Mouse (Mus musculus): ENCODE results near the gene Dcn.

The Dcn gene

DNA sequence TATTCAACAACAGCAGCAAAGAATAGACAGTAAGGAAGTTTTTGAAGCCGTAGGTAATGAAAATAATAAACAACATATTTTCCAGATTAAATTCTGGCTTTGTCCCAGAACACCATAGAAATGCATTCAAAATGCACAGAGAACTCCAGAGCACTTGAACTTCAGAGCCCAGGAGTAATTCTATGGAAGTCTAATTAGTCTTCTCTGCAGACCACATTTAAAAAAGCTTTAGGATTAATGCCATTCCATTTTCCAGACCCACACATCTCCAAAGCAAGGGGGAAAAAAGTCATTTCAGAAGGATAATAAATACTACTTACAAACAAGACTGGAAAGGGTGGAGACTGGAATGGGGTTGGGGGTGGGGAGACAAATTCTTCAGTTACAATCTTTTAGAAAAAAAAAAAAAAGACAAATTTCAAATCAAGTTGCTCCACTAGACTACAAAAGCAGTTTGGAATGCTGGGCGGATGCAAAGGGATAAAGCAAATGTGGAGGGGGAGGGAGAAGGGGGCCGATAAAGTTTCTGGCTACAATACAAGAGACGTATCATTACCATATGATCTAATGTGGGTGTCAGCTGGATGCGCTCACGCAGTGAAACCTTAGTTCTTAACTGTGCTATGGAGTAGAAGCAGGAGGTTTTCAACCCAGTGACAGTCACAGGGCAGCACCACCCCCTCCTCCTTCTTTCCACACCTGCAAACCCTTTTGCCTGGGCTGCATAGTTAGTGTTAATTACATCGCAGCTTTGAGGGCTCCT, at the start of gene Dcn:
TSS of gene Dcn (plus strand) at position 606 of the 763 bp plus-strand sequence.
- in situ Hi-C loops (cut with MboI, MseI): no loop called here

GRCm38 (mm10) chr10:97436662-97437061, 42.7 kb upstream of the Dcn start:
- in situ Hi-C loops (cut with MboI, MseI): no loop called here

GRCm38 (mm10) chr10:97442300-97442699, 37.1 kb upstream of the Dcn start:
- in situ Hi-C loops (cut with MboI, MseI): no loop called here

DNA sequence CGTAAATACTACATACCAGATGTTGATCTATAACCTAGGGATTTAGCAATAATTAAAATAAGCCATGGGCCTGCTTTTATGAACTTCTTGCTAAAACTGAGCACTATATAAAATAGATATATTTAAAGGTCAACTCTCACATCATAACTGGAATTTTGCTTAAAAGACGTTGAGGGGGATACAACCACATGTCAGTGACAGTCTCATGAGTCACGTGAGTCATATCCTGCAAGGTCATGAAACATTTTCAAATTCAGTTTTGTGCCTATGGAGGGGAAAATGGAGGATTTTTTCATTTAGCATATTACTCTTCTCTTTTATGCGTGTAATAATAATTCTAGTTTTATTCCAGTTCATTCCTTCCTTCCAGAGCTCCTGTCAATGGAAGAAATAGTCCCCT, 32.9 kb upstream of the Dcn start:
- in situ Hi-C loops (cut with MboI, MseI): no loop called here

- in situ Hi-C loops (cut with MboI, MseI): no loop called here
Measured at GRCm38 (mm10) chr10:97452886-97453285, 26.5 kb upstream of the Dcn start.

- in situ Hi-C loops (cut with MboI, MseI): no loop called here
Measured at GRCm38 (mm10) chr10:97453529-97453928, 25.9 kb upstream of the Dcn start.

DNA sequence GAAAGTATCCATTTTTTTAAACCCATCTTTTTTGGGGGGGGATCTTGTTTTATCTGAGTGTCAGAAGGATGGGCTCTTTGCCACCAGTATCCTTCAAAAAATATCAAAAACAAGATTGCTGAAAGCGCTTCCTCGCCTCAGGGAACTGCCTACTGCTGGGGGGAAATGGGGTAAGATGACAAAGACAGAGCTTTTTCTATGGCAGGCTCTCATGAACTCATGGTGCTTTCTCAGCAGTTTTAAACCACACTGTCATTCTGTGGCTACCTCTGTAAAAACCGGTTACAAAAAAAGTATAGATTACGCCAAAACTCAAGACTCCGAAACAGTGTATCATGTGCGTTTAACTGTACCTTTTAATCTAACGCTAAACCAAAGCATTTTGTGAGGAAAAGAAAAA, 22.4 kb upstream of the Dcn start:
- in situ Hi-C loops (cut with MboI, MseI): no loop called here

- in situ Hi-C loops (cut with MboI, MseI): no loop called here
Measured at GRCm38 (mm10) chr10:97466818-97467217, 12.6 kb upstream of the Dcn start.

- in situ Hi-C loops (cut with MboI, MseI): no loop called here
Measured at GRCm38 (mm10) chr10:97469411-97470140, 9.8 kb upstream of the Dcn start.

DNA sequence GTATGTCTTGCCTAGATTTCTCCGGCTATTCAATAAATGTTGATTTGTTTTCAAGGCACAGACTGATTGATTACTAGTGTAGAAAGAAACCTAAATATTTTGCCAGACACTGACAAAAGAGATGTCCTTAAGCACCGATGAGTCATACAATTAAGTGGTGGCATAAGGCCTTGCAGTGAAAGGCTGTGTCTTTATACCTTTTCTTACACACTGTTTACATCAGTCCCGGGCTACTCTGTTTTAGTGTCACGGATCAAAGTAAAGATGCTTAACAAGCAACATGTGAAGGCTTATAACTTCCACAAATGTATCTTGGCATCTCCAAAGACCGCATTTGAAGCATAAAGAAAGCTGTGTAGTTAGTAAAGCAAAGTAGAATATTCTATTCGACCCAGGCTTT, 3.9 kb upstream of the Dcn start:
- in situ Hi-C loops (cut with MboI, MseI): no loop called here

- in situ Hi-C loops (cut with MboI, MseI): no loop called here
Measured at GRCm38 (mm10) chr10:97478259-97478658, 1.1 kb upstream of the Dcn start.

GRCm38 (mm10) chr10:97482150-97482549, 2.7 kb downstream of the Dcn start:
- in situ Hi-C loops (cut with MboI, MseI): no loop called here

GRCm38 (mm10) chr10:97484049-97484448, 4.6 kb downstream of the Dcn start:
- in situ Hi-C loops (cut with MboI, MseI): no loop called here

DNA sequence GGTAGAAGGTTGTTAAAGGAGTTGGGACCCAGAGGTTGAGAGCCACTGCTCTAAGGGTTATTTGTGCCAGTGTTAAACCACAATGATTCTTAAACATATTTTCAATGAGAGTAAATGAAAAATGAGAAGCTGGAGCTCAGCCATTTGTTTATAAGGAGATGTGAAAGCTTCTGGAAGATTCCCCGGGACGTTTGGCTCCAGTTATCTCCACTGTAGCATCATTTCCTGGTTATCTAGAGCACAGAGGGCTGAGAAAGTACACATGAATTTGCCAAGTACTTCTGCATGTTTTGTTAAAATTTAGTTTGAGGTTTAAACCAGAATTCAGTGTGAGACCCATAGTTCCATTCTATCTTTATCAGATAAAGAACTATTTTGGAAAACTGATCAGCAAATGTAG, 5.7 kb downstream of the Dcn start:
- in situ Hi-C loops (cut with MboI, MseI): no loop called here

- in situ Hi-C loops (cut with MboI, MseI): no loop called here
Measured at GRCm38 (mm10) chr10:97486085-97486484, 6.7 kb downstream of the Dcn start.

GRCm38 (mm10) chr10:97487269-97487989, 8.0 kb downstream of the Dcn start:
- in situ Hi-C loops (cut with MboI, MseI): no loop called here

GRCm38 (mm10) chr10:97492367-97492980, 13.1 kb downstream of the Dcn start:
- in situ Hi-C loops (cut with MboI, MseI): no loop called here

DNA sequence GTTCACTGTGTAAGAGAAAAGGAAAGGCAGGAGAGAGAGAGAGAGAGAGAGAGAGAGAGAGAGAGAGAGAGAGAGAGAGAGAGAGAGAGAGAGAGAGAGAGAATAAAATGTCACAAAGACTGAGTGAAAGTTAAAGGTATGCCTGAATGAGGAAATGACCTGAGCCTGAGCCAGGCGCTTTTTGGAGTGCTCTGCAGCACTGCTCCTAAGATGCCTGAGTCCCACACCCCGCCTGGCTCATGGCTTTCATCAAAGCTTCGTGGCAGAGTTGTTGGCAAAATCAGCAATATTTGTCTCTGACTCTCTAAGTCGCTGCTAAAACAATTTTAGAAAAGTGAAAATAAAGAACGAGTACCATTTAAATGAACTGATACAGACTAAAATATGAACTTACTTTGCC, 18.2 kb downstream of the Dcn start:
- in situ Hi-C loops (cut with MboI, MseI): no loop called here

GRCm38 (mm10) chr10:97523366-97523765, 44.0 kb downstream of the Dcn start:
- in situ Hi-C loops (cut with MboI, MseI): no loop called here

DNA sequence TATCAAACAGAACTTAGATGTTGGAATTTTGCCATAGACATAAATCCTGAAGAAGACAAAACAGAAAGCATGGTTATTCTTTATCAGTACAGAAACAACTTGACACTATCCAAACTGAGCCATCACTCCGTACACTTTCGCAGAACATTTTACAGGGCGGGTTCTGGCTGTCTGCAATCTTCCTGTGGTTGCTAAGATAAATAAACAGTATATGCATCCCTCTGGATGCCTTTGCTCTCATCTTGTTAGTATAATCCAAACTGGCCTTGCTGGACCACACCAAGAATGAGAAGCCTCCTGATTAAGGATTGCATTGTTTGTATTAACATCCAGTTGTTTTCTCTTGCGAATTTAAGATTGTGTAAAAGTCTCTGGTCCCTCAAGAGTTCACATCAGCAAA, 56.3 kb downstream of the Dcn start:
- in situ Hi-C loops (cut with MboI, MseI): no loop called here

- in situ Hi-C loops (cut with MboI, MseI): no loop called here
Measured at GRCm38 (mm10) chr10:97536921-97537320, 57.5 kb downstream of the Dcn start.

- in situ Hi-C loops (cut with MboI, MseI): no loop called here
Measured at GRCm38 (mm10) chr10:97538202-97538601, 58.8 kb downstream of the Dcn start.

Measured in T-helper 2 cell (primary cell).